ENCODE assay signal across 8 mouse cellular contexts in genomic region chr3:88410645-88411031, GRCm38 (mm10). TPM values are rescaled to one million over a fixed set of nuclear protein-coding genes. Genes with fewer than 3 reads are reported as not detected.
DNase-seq lines count a peak whose midpoint lies in the region; ATAC-seq and TF ChIP-seq lines count a peak whose summit lies in the region.

No protein-coding gene starts in this region.

- peak overlapping the region; percentile 65 for H3K4me2 ChIP-seq in forebrain, embryonic 12.5 days
- peak overlapping the region; percentile 55 for H3K4me2 ChIP-seq in midbrain, postnatal 0 days (ENCODE audit: low read depth, low read length, poor library complexity, severe bottlenecking)

- peak overlapping the region; percentile 81; the same call in 1 of the 2 replicates for H3K9ac ChIP-seq in forebrain, embryonic 12.5 days
- no peak overlapping the region for H3K9ac ChIP-seq in midbrain, postnatal 0 days (replicated peaks; ENCODE audit: low read length, poor library complexity, severe bottlenecking)

- H3K4me1 ChIP-seq in spleen, adult 2 months (ENCODE audit: control insufficient read depth, insufficient read depth, insufficient read length) = peaks cover 1% of the 10 kb centered on the region; the same call in 1 of the 2 replicates
- peaks cover 31% of the 10 kb centered on the region for H3K4me1 ChIP-seq in forebrain, embryonic 12.5 days
- no peaks in the 10 kb centered on the region for H3K4me1 ChIP-seq in midbrain, postnatal 0 days (ENCODE audit: insufficient read depth, low read length)

- TF ChIP-seq POLR2A in spleen, adult 2 months (IDR thresholded peaks at IDR 0.05; ENCODE audit: low read depth, low read length) = no peak

- no peak for DNase-seq in spleen, adult 2 months (ENCODE audit: low read depth in 1 of 2, low spot score in 2 of 2)
- no peak for DNase-seq in spleen, postnatal 36 days (ENCODE audit: low spot score in 2 of 2)
- DNase-seq in kidney, postnatal 36 days = peak; percentile 14 to 38
- no peak for DNase-seq in midbrain, postnatal 0 days (ENCODE audit: low spot score)
- no peak for DNase-seq in urinary bladder, postnatal 36 days (ENCODE audit: low spot score in 2 of 2)
- no peak for DNase-seq in urinary bladder, postnatal 4 days (ENCODE audit: low spot score in 2 of 2)
- no peak for DNase-seq in spleen, adult 12 weeks (ENCODE audit: low spot score)

- no peaks in the 10 kb centered on the region for H3K9me3 ChIP-seq in forebrain, embryonic 12.5 days
- no peaks in the 10 kb centered on the region for H3K9me3 ChIP-seq in midbrain, postnatal 0 days (ENCODE audit: low read length)

- no peaks in the 10 kb centered on the region for H3K27me3 ChIP-seq in spleen, adult 2 months (ENCODE audit: control insufficient read depth, insufficient read depth, low read length)
- no peaks in the 10 kb centered on the region for H3K27me3 ChIP-seq in forebrain, embryonic 12.5 days
- no peaks in the 10 kb centered on the region for H3K27me3 ChIP-seq in midbrain, postnatal 0 days (ENCODE audit: insufficient read depth, low read length)

- ATAC-seq in forebrain, embryonic 12.5 days (ENCODE audit: low FRiP score) = peak; percentile 9; the same call in 1 of the 2 replicates
- no peak for ATAC-seq in midbrain, postnatal 0 days (ENCODE audit: low FRiP score)

- WGBS in spleen, adult 2 months = 40% methylated on average over 7 of the region's 7 CpGs
- WGBS in forebrain, embryonic 12.5 days = 24% methylated on average over 7 of the region's 7 CpGs
- WGBS in midbrain, postnatal 0 days = 25% methylated on average over 7 of the region's 7 CpGs

- H3K36me3 ChIP-seq in spleen, adult 2 months (ENCODE audit: control insufficient read depth, insufficient read depth, low read length) = peaks cover 4% of the 10 kb centered on the region
- peaks cover 38% of the 10 kb centered on the region for H3K36me3 ChIP-seq in forebrain, embryonic 12.5 days (replicated peaks)
- H3K36me3 ChIP-seq in midbrain, postnatal 0 days (ENCODE audit: insufficient read depth, low read length) = peaks cover 21% of the 10 kb centered on the region

- H3K27ac ChIP-seq in spleen, adult 2 months (ENCODE audit: insufficient read depth, low read length) = peak overlapping the region; percentile 47
- H3K27ac ChIP-seq in forebrain, embryonic 12.5 days = peak overlapping the region; percentile 90
- peak overlapping the region; percentile 86 for H3K27ac ChIP-seq in midbrain, postnatal 0 days (ENCODE audit: low read depth, low read length)

- peak overlapping the region; percentile 90; the same call in 1 of the 2 replicates for H3K4me3 ChIP-seq in spleen, adult 2 months (ENCODE audit: extremely low read depth, insufficient read depth, insufficient read length)
- H3K4me3 ChIP-seq in forebrain, embryonic 12.5 days (replicated peaks) = peak overlapping the region; percentile 68
- H3K4me3 ChIP-seq in midbrain, postnatal 0 days (ENCODE audit: low read depth, low read length) = peak overlapping the region; percentile 52

- no peak for TF ChIP-seq CTCF in spleen, adult 2 months (IDR thresholded peaks at IDR 0.05; ENCODE audit: extremely low read depth, insufficient read depth, insufficient read length, insufficient replicate concordance)
- no peak for TF ChIP-seq CTCF in midbrain, postnatal 0 days (IDR thresholded peaks at IDR 0.05)

RNA-seq across cellular contexts. Expression of gene Pmf1, which starts 0.5 kb away (rescaled TPM):
- 67.6 and 105 TPM in 2 replicates for polyA plus RNA-seq in spleen, adult 2 months (2012; rRNA removed)
- polyA plus RNA-seq in forebrain, embryonic 12.5 days (2016; fragmentation: Nextera tagmentation; extraction: Ambion mirVana) = 119 and 120 TPM in 2 replicates
- 20.6 and 25.4 TPM in 2 replicates for total RNA-seq in midbrain, postnatal 0 days (2014; rRNA removed)
- 25.2 and 25.6 TPM in 2 replicates for polyA plus RNA-seq in midbrain, postnatal 0 days (2015; fragmentation: Nextera tagmentation; extraction: Ambion mirVana)

RNA-seq across cellular contexts. Expression of gene Slc25a44, which starts 14.3 kb away (rescaled TPM):
- 13.9 and 17.1 TPM in 2 replicates for polyA plus RNA-seq in spleen, adult 2 months (2012; rRNA removed)
- 22.7 and 24.9 TPM in 2 replicates for polyA plus RNA-seq in forebrain, embryonic 12.5 days (2016; fragmentation: Nextera tagmentation; extraction: Ambion mirVana)
- 62.5 and 63.8 TPM in 2 replicates for total RNA-seq in midbrain, postnatal 0 days (2014; rRNA removed)
- 35.9 and 38.7 TPM in 2 replicates for polyA plus RNA-seq in midbrain, postnatal 0 days (2015; fragmentation: Nextera tagmentation; extraction: Ambion mirVana)

RNA-seq across cellular contexts. Expression of gene Bglap, which starts 26.4 kb away (rescaled TPM):
- 0.41 and 0.43 TPM in 2 replicates for polyA plus RNA-seq in spleen, adult 2 months (2012; rRNA removed)
- polyA plus RNA-seq in forebrain, embryonic 12.5 days (2016; fragmentation: Nextera tagmentation; extraction: Ambion mirVana) = not detected in 2 replicates
- total RNA-seq in midbrain, postnatal 0 days (2014; rRNA removed) = not detected in 2 replicates
- polyA plus RNA-seq in midbrain, postnatal 0 days (2015; fragmentation: Nextera tagmentation; extraction: Ambion mirVana) = not detected in 2 replicates

RNA-seq across cellular contexts. Expression of gene Bglap2, which starts 32.1 kb away (rescaled TPM):
- polyA plus RNA-seq in spleen, adult 2 months (2012; rRNA removed) = not detected in 2 replicates
- polyA plus RNA-seq in forebrain, embryonic 12.5 days (2016; fragmentation: Nextera tagmentation; extraction: Ambion mirVana) = not detected in 2 replicates
- not detected in 2 replicates for total RNA-seq in midbrain, postnatal 0 days (2014; rRNA removed)
- 0.51 TPM in 1 of 2 replicates, not detected in the other for polyA plus RNA-seq in midbrain, postnatal 0 days (2015; fragmentation: Nextera tagmentation; extraction: Ambion mirVana)

RNA-seq across cellular contexts. Expression of gene Bglap3, which starts 38.1 kb away (rescaled TPM):
- polyA plus RNA-seq in spleen, adult 2 months (2012; rRNA removed) = 0.21 and 0.27 TPM in 2 replicates
- 0.18 TPM in 1 of 2 replicates, not detected in the other for polyA plus RNA-seq in forebrain, embryonic 12.5 days (2016; fragmentation: Nextera tagmentation; extraction: Ambion mirVana)
- 0.38 TPM in 1 of 2 replicates, not detected in the other for total RNA-seq in midbrain, postnatal 0 days (2014; rRNA removed)
- polyA plus RNA-seq in midbrain, postnatal 0 days (2015; fragmentation: Nextera tagmentation; extraction: Ambion mirVana) = not detected in 2 replicates

Comparison
In these comparisons a context has a peak if more than half of its experiments do, and no peak if none do; other contexts are left out.
1. DNase-seq: peak in kidney, postnatal 36 days (2 of 2); none in spleen, adult 2 months (0 of 2), spleen, postnatal 36 days (0 of 2), midbrain, postnatal 0 days (single experiment), urinary bladder, postnatal 36 days (0 of 2), urinary bladder, postnatal 4 days (0 of 2) and spleen, adult 12 weeks (single experiment).
2. Peak in every context shown above with its lines, with median percentiles within 50 percentile points of each other: H3K27ac ChIP-seq and H3K4me3 ChIP-seq.